Mouse (Mus musculus) kidney, adult 11 months (tissue): ENCODE measurements around the gene Wapl.

Experiments used
- DNase-seq: peaks from one replicate; pipeline ENCODE4 v3.0.0; 2022

Wapl gene

DNA sequence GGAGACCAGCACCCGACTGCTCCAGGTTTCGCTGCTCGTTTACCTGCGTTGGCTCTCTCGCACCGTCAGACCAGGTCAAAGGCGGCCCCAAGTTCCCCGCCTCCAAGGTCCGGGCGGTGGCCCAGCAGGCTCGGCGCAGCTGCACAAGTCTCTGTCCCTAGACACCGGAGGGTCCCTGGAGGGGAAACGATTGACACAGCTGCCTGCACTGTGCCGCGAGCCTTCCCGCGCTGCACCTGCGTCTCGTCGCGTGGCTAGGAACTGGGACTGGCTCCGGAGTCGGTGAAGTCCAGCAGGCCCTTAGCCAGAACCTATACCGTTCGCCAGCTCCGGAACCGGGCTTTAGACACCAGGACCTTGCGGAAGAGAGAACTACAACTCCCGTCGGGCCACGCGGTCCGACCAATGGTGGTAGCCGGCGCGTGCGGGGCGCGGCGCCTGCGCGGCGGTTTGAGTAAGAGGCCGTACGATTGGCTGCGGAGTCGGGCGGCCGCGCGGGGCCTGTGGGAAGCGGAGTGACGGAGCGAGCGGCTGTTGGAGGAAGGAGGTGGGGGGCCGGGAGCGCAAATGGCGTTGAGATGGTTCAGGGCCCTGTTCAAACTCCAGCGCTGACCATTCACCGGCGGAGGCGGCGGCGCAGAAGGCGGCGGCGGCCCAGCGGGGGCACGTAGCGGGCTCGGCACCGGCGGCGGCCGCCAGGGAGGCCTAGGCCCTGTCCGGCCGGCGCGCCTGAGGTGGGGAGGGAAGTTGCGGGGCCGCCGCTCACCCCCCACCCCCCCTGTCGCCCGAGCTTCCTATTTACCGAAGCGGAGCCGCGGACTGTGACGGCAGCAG is at the start of gene Wapl:
Wapl (plus strand) TSS at position 534 of the 834 bp plus-strand sequence.
- peak; percentile 98 for DNase-seq

DNA sequence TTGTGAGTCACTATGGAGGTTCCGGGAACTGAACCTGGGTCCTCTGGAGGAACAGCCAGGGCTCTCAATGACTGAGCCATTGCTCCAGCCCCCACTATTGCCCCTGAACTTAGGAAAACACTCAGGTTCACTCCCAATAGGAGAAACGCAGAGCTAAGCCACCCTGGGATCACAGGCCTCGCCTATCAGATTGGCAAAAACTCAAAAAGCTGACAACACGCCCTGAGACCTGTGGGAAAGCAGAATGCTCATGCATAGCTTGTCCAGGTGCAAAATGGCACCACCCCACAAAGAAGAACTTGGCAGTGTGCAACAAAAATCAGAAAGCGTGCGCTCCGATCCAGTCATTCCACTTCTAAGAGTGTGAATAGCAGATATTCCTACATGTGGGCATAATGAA is 46.9 kb upstream of the Wapl start:
- DNase-seq, result no peak

GRCm38 (mm10) chr14:34632722-34633448 is 40.8 kb upstream of the Wapl start:
- DNase-seq, result no peak

DNA sequence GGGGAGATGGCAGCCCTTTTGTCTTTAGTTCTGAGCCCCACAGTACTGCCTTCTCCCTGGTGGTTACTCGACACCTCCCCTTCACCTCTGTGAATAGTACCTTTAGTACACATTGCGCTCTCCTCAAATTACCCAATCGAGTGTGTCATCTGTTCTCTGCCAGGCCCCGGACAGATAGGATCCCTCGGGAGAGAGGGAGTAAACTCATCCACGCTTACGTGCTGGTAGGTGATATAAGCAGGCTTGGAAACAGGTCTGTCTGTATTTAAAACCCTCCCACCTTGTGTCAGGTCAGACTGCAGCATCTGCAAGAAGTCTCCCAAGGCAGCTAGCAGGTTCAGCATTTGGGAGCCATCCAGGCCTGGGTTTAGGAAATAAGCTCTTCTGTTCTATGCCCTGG is 38.5 kb upstream of the Wapl start:
- no peak for DNase-seq

DNA sequence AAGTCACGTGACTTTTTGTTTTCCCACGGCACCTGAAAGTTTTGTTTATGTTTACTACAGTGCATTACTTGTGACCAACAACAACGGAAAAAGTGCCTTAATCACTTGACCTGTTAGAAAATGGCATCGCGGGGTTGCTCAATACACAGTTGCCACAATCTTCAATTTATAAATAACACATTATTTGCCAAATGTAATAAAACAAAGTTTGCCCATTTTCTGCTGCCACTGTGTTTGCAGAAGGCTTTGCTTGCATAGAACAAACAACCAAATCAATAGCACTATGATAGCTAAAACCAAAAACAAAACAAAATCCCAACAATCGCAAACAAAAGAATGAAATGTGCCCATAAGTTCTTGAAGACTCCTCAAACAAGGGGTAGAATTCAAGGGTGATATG is 38.0 kb upstream of the Wapl start:
- no peak for DNase-seq

GRCm38 (mm10) chr14:34644140-34644539 is 29.6 kb upstream of the Wapl start:
- no peak for DNase-seq

GRCm38 (mm10) chr14:34647870-34648475 is 25.8 kb upstream of the Wapl start:
- DNase-seq, result no peak

- DNase-seq, result no peak
Measured at GRCm38 (mm10) chr14:34657131-34657530, 16.6 kb upstream of the Wapl start.

- no peak for DNase-seq
Measured at GRCm38 (mm10) chr14:34660351-34660787, 13.4 kb upstream of the Wapl start.

GRCm38 (mm10) chr14:34660788-34661591 is 12.7 kb upstream of the Wapl start:
- DNase-seq, result no peak

- DNase-seq, result peak; percentile 70
Measured at GRCm38 (mm10) chr14:34661621-34662477, 11.9 kb upstream of the Wapl start.

DNA sequence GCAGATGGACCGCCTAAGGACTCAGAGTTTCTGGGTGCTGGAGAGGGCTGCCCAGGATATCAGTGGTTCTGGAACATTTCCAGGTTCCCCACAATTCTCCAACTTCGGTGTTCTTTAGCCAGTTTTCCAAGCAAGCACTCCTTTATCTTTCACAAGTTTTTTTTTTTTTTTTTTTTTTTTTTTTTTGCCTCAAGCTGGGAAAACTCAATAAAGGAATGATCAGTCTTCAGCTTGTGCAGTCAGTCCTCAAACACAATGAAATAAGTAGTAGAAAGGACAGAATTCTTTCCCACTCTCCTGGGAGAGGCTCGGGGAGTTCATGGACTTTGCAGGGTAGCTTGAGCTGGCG is 11.3 kb upstream of the Wapl start:
- DNase-seq, result no peak

- DNase-seq, result no peak
Measured at GRCm38 (mm10) chr14:34663381-34663780, 10.3 kb upstream of the Wapl start.

GRCm38 (mm10) chr14:34669082-34669481 is 4.6 kb upstream of the Wapl start:
- DNase-seq, result no peak

DNA sequence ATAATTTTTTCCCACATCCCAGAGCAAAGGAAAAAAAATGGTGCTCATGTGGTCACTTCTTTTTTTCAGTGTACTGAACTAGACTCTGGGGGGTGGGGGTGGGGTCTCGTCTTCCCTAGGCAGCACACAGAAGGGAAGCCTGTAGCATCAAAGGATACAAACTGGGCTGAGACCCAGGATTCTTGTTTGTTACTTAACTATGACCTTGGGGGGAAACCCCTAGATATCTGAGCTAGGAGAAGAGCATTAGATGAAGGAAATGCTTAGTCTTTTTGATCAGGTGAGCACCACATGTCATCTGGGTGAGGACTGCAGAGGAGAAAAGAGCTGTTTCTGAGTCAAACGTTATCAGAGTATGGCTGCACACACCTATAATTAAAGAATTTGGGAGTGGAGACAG is 3.5 kb upstream of the Wapl start:
- DNase-seq, result no peak

GRCm38 (mm10) chr14:34674229-34674791 is 582 bp downstream of the Wapl start:
- peak; percentile 48 for DNase-seq

- no peak for DNase-seq
Measured at GRCm38 (mm10) chr14:34674932-34675331, 1.2 kb downstream of the Wapl start.

- no peak for DNase-seq
Measured at GRCm38 (mm10) chr14:34675347-34675865, 1.7 kb downstream of the Wapl start.

DNA sequence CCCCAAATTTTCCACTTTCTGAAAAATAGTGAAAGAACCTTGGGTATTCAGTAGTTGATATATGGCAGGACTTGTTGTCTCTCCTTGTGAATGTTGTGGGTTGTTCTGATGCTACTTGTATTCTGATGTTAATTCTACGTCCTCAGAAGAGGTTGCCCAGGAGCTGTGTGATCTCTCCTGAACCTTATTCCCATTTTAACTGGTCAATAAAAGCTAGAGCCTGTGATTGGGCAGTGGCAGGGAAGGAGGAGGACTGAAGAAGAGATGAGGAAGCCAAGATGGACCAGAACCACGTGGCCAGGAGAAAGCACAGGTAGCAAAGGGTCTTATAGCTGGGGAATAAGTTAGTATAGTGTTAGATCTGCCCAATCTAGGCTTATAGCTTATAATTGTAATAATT is 7.1 kb downstream of the Wapl start:
- DNase-seq, result no peak

DNA sequence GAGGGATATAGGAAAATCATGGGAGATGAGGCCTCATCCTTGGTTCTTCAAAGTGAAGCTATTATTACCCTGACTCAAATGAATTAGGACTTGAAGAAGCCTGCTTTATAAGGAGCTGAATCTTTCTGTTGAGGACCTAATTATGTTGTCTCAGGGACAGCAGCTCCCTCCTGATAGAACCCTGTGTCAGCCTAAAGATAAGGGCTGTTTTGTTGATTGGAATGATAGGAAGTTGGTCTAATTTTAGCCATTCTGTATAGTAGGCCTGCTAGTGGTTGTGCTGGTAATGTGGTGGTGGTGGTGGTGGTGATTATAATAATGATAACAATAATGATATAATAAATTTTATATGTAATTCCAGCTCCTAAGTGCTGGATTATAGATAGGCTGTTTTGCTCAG is 11.3 kb downstream of the Wapl start:
- DNase-seq, result no peak

GRCm38 (mm10) chr14:34693970-34694369 is 20.2 kb downstream of the Wapl start:
- DNase-seq, result no peak
